Mouse (Mus musculus) regulatory T cell (primary cell): ENCODE measurements around the gene Pcyox1.

ENCODE experiments used
- in situ Hi-C: fragments of 300-600 bp; cut with MboI, MseI; formaldehyde crosslinking; loops from one replicate; pipeline ENCODE4 v1.15.1; 2025; ENCODE audit warnings: high pct_unique_total_duplicates

Pcyox1 gene

GRCm38 (mm10) chr6:86396581-86397256, at the start of gene Pcyox1:
Gene Pcyox1 (minus strand): TSS chr6:86397154.
- in situ Hi-C loops: no loop called here

GRCm38 (mm10) chr6:86445551-86445950, 48.6 kb upstream of the Pcyox1 start:
- in situ Hi-C loops: no loop called here

- in situ Hi-C loops: no loop called here
Measured at GRCm38 (mm10) chr6:86441571-86441970, 44.6 kb upstream of the Pcyox1 start.

GRCm38 (mm10) chr6:86439531-86439930, 42.6 kb upstream of the Pcyox1 start:
- in situ Hi-C loops: loop anchor here (10.0 kb wide), 1 partner anchor 85 kb away; the partner anchor contains the start of gene Pcbp1

- in situ Hi-C loops: loop anchor here (10.0 kb wide), 1 partner anchor 86 kb away; the partner anchor contains the start of gene Pcbp1
Measured at GRCm38 (mm10) chr6:86439119-86439496, 42.2 kb upstream of the Pcyox1 start.

- in situ Hi-C loops: loop anchor here (10.0 kb wide), 1 partner anchor 86 kb away; the partner anchor contains the start of gene Pcbp1
Measured at GRCm38 (mm10) chr6:86438272-86439118, 41.5 kb upstream of the Pcyox1 start, which contains the start of gene C87436. Gene C87436 (plus strand): TSS chr6:86438374.

GRCm38 (mm10) chr6:86437711-86438110, 40.8 kb upstream of the Pcyox1 start:
- in situ Hi-C loops: loop anchor here (10.0 kb wide), 1 partner anchor 87 kb away; the partner anchor contains the start of gene Pcbp1

GRCm38 (mm10) chr6:86433696-86434095, 36.7 kb upstream of the Pcyox1 start:
- in situ Hi-C loops: loop anchor here (10.0 kb wide), 1 partner anchor 91 kb away; the partner anchor contains the start of gene Pcbp1

GRCm38 (mm10) chr6:86431531-86431930, 34.6 kb upstream of the Pcyox1 start:
- in situ Hi-C loops: loop anchor here (10.0 kb wide), 1 partner anchor 93 kb away; the partner anchor contains the start of gene Pcbp1

GRCm38 (mm10) chr6:86426358-86426757, 29.4 kb upstream of the Pcyox1 start, which contains the start of gene Gm44790:
Gene Gm44790 (plus strand): TSS chr6:86426658.
- in situ Hi-C loops: no loop called here

GRCm38 (mm10) chr6:86420491-86420890, 23.5 kb upstream of the Pcyox1 start:
- in situ Hi-C loops: no loop called here

- in situ Hi-C loops: no loop called here
Measured at GRCm38 (mm10) chr6:86419239-86419638, 22.3 kb upstream of the Pcyox1 start.

GRCm38 (mm10) chr6:86418711-86419110, 21.8 kb upstream of the Pcyox1 start:
- in situ Hi-C loops: no loop called here

GRCm38 (mm10) chr6:86406306-86406705, 9.4 kb upstream of the Pcyox1 start:
- in situ Hi-C loops: no loop called here

- in situ Hi-C loops: loop anchor here (5.0 kb wide), 1 partner anchor 38 kb away; the partner anchor contains the start of gene Fam136a
Measured at GRCm38 (mm10) chr6:86404996-86405395, 8.0 kb upstream of the Pcyox1 start.

GRCm38 (mm10) chr6:86404100-86404861, 7.3 kb upstream of the Pcyox1 start, which contains the start of gene Tia1:
Gene Tia1 (plus strand): TSS chr6:86404219.
- in situ Hi-C loops: loop anchor here (5.0 kb wide), 1 partner anchor 37 kb away; the partner anchor contains the start of gene Fam136a

GRCm38 (mm10) chr6:86403728-86404099, 6.8 kb upstream of the Pcyox1 start:
- in situ Hi-C loops: loop anchor here (5.0 kb wide), 1 partner anchor 36 kb away; the partner anchor contains the start of gene Fam136a

- in situ Hi-C loops: loop anchor here (5.0 kb wide), 1 partner anchor 36 kb away; the partner anchor contains the start of gene Fam136a
Measured at GRCm38 (mm10) chr6:86402681-86403607, 6.0 kb upstream of the Pcyox1 start.

GRCm38 (mm10) chr6:86400972-86401371, 4.0 kb upstream of the Pcyox1 start:
- in situ Hi-C loops: loop anchor here (5.0 kb wide), 1 partner anchor 34 kb away; the partner anchor contains the start of gene Fam136a

- in situ Hi-C loops: loop anchor here (5.0 kb wide), 1 partner anchor 33 kb away; the partner anchor contains the start of gene Fam136a
Measured at GRCm38 (mm10) chr6:86399995-86400394, 3.0 kb upstream of the Pcyox1 start.
